Mouse (Mus musculus) gastrocnemius, postnatal 25 days (tissue): Measurements from ENCODE around the gene Upk2. TPM values are rescaled to one million over a fixed set of nuclear protein-coding genes. Genes with fewer than 3 reads are reported as not detected.

Experiments used
- DNase-seq: peaks from one replicate; pipeline ENCODE4 v3.0.0; 2022
- total RNA-seq, 2 experiments: library from RNA; stranded (reverse); gene quantifications; 1 replicate in 1 of 2; 2 replicates in 1 of 2; pipeline ENCODE4 v1.2.3; 2021

Upk2 gene
- total RNA-seq, 2 experiments from 2014 or later = 0.32 to 0.43 TPM

- DNase-seq = no peak
Measured at GRCm38 (mm10) chr9:44407752-44408097, 47.1 kb downstream of the Upk2 start.

DNA sequence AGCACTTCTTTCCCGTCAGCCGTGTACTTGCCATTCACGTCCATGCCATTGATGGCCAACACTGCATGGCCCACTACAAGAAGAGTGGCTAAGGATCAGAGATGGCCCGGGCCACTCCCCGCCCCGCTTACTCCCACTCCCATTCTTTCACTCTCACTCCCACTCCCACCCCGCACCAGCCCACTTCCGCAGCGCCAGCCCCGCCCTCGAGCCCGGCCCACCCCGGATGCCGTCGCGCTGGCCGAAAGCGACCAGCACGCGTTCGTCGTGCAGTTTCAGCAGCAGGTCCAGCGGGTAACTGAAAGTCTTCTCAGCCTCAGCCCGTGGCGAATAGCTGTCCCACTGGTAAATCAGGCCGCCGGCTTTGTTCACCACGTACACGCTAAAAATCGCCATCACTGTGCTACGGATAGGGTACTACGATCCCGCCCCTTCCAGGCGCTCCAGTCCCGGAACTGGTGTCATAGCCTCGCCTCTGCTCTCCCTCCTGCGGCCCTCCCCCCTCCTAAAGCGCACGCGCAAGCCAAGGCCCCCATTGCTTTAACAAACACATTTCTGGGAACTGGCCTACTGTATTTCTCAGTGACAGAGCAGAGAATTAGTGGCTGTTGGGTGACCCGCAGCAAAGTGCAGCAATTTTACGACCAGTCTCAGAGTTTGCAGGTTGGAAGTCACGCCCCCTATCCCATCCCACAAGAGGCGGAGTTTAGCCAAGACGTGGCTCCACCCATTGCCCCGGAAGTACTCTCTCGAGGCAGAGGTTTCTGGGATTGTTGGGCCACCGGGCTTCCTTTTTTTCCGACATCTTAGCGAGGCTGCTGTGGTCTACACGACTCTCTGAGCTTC is 47.6 kb downstream of the Upk2 start, which contains the start of the genes Rps25 and Trappc4:
Gene Rps25, plus strand, starts transcription at position 234 of the 846 bp plus-strand sequence.
Gene Trappc4, minus strand, starts transcription at position 695 of the 846 bp plus-strand sequence.
- peak; percentile 88 for DNase-seq

DNA sequence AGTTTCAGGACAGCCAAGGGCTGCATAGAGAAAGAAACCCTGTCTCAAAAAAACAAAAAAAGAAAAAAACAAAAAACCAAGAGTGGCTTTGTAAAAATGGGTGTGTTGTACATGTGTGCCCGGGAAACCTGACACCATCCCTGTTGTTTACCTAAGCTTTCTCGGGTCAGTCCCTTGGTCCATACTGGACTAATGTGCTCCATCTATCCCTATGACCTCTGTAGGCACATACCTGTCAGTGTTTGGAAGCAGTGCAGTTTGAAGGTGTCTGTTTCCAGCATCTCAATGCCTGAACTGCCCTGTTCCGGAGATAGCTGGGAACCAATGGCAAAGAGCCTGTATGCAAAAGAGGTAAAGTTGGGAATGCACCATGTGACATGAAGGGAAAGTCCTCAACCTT is 49.8 kb downstream of the Upk2 start:
- DNase-seq = no peak

Other genes with a start within 250 kb of the Upk2 start
- gene Cbl, start 220.9 kb downstream of the Upk2 start, total RNA-seq = 1 to 10 TPM; 9.2 to 9.4 TPM
- gene Ccdc153, start 214.3 kb downstream of the Upk2 start, total RNA-seq = not detected
- under 1 TPM; 0.99 to 1.00 TPM for gene Pdzd3, start 203.5 kb downstream of the Upk2 start, total RNA-seq
- gene Nlrx1, start 186.4 kb downstream of the Upk2 start, total RNA-seq = 10 to 100 TPM; 18.6 to 21.1 TPM
- under 1 TPM; 0.15 to 0.62 TPM for gene Abcg4, start 166.4 kb downstream of the Upk2 start, total RNA-seq
- 1 to 10 TPM; 5.6 to 6.0 TPM for gene Hinfp, start 149.3 kb downstream of the Upk2 start, total RNA-seq
- 10 to 100 TPM; 12.0 to 12.2 TPM for gene C2cd2l, start 134.7 kb downstream of the Upk2 start, total RNA-seq
- 10 to 100 TPM; 11.0 to 11.2 TPM for gene Dpagt1, start 129.0 kb downstream of the Upk2 start, total RNA-seq
- gene H2afx, start 120.3 kb downstream of the Upk2 start, total RNA-seq = 10 to 100 TPM; 10.8 to 12.8 TPM
- gene Hmbs, start 110.7 kb downstream of the Upk2 start, total RNA-seq = 10 to 100 TPM; 20.3 to 24.3 TPM
- 10 to 100 TPM; 13.5 to 14.5 TPM for gene Vps11, start 93.3 kb downstream of the Upk2 start, total RNA-seq
- gene Hyou1, start 75.5 kb downstream of the Upk2 start, total RNA-seq = 10 to 100 TPM; 28.0 to 31.3 TPM
- 100 to 1,000 TPM; 117 to 142 TPM for gene Slc37a4, start 58.1 kb downstream of the Upk2 start, total RNA-seq
- 100 to 1,000 TPM; 631 to 665 TPM for gene Rps25, start 47.8 kb downstream of the Upk2 start, total RNA-seq
- gene Trappc4, start 47.4 kb downstream of the Upk2 start, total RNA-seq = 10 to 100 TPM; 13.8 to 17.5 TPM
- gene Ccdc84, start 36.4 kb downstream of the Upk2 start, total RNA-seq = 1 to 10 TPM; 3.9 to 5.8 TPM
- gene Foxr1, start 13.8 kb downstream of the Upk2 start, total RNA-seq = not detected
- gene Bcl9l, start 27.8 kb upstream of the Upk2 start, total RNA-seq = 10 to 100 TPM; 33.6 to 40.7 TPM
- not detected for gene Cxcr5, start 106.9 kb upstream of the Upk2 start, total RNA-seq
- gene Ddx6, start 149.9 kb upstream of the Upk2 start, total RNA-seq = 10 to 100 TPM; 55.1 to 59.4 TPM
- gene Treh, start 218.3 kb upstream of the Upk2 start, total RNA-seq = not detected